Mouse (Mus musculus): ENCODE measurements around the gene Alkbh7. TPM values are rescaled to one million over a fixed set of nuclear protein-coding genes. Genes with fewer than 3 reads are reported as not detected.

The Alkbh7 gene
- total and polyA plus RNA-seq, 3 experiments: 21.2 to 51.8 (median 35.4) TPM

GRCm38 (mm10) chr17:56981049-56981448 is 16.1 kb upstream of the Alkbh7 start:
- Histone ChIP-seq H3K9me3 (replicated peaks; ENCODE audit: low read length) (no peaks in the 10 kb centered on the region), H3K27ac (ENCODE audit: insufficient read depth, low read depth) (no peak overlapping the region), H3K27me3 (replicated peaks) (peaks cover 2% of the 10 kb centered on the region), H3K9ac (ENCODE audit: insufficient read depth, low read depth) (no peak overlapping the region), H3K4me3 (replicated peaks in 1 of 3; ENCODE audit: low read depth in 2 of 3, low read length in 2 of 3, poor library complexity in 1 of 3) (no peak overlapping the region), H3K36me3 (replicated peaks in 1 of 2; ENCODE audit: control insufficient read depth in 1 of 2, insufficient read depth in 1 of 2, low read length in 1 of 2) (no peaks in the 10 kb centered on the region), H3K4me1 (ENCODE audit: control insufficient read depth in 1 of 2, insufficient read depth in 2 of 2) (0 out of 4 replicates have a peak, but pooled peaks cover 0 to 3% of the 10 kb centered on the region in 2 experiments), H3K79me2 (replicated peaks; ENCODE audit: control insufficient read depth, extremely low read depth, insufficient read depth, poor library complexity, severe bottlenecking) (no peaks in the 10 kb centered on the region), H3K4me2 (ENCODE audit: insufficient read depth, low read depth, poor library complexity, severe bottlenecking) (no peak overlapping the region)
- in situ Hi-C loops (cut with MboI; ENCODE audit: low pct_ligation_motif_present, low pct_unique_long_range_greater_than_20kb, low sequenced_read_pairs): no loop called here
- TF ChIP-seq MEF2A (IDR thresholded peaks at IDR 0.05; ENCODE audit: borderline replicate concordance, low read depth, low read length) (no peak), GABPA (IDR thresholded peaks at IDR 0.05; ENCODE audit: insufficient replicate concordance, low read depth, low read length) (no peak), PAX5 (IDR thresholded peaks at IDR 0.05; ENCODE audit: low read length) (no peak), RCOR1 (conservative IDR thresholded peaks at IDR 0.05; ENCODE audit: low read depth, low read length) (no peak), E2F4 (IDR thresholded peaks at IDR 0.05; ENCODE audit: insufficient replicate concordance, low read depth, low read length) (no peak), USF2 (conservative IDR thresholded peaks at IDR 0.05; ENCODE audit: low read depth, low read length) (no peak)
- DNase-seq (ENCODE audit: extremely low read depth): no peak
- dilution Hi-C loops (cut with MboI; ENCODE audit: extremely low pct_ligation_motif_present, extremely low pct_unique_long_range_greater_than_20kb, low sequenced_read_pairs): no loop called here

GRCm38 (mm10) chr17:56982013-56982412 is 15.1 kb upstream of the Alkbh7 start, which contains the start of gene Acer1:
TSS of gene Acer1 (minus strand) at chr17:56982126.
- H3K79me2 ChIP-seq (replicated peaks; ENCODE audit: control insufficient read depth, extremely low read depth, insufficient read depth, poor library complexity, severe bottlenecking): no peaks in the 10 kb centered on the region
- no peak for TF ChIP-seq E2F4 (IDR thresholded peaks at IDR 0.05; ENCODE audit: insufficient replicate concordance, low read depth, low read length)
- no peak for TF ChIP-seq CHD2 (IDR thresholded peaks at IDR 0.05; ENCODE audit: low read length)
- dilution Hi-C loops (cut with MboI; ENCODE audit: extremely low pct_ligation_motif_present, extremely low pct_unique_long_range_greater_than_20kb, low sequenced_read_pairs): no loop called here

DNA sequence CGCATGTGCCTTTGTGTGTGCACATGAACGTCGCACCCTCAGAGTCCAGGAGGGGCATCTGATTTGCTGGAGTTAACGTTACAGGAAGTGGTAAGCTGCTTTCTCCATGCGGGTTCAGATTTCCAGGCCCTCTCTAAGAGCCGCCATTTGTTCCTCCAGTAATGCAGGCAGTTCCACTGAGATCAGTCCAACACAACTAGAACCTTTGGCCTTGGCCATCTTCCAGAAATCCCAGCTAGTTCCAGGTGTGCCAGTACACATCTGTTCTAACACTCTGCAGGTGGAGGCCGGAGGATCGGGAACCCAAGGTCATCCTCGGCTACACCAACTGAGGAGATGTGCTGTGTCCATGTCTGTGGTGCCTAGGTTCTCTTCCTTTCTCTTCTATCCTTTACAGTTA is 12.3 kb upstream of the Alkbh7 start:
- Histone ChIP-seq H3K9me3 (replicated peaks; ENCODE audit: low read length) (no peaks in the 10 kb centered on the region), H3K4me1 (ENCODE audit: control insufficient read depth in 1 of 2, insufficient read depth in 2 of 2) (0 out of 4 replicates have a peak, but pooled peaks cover 0 to 3% of the 10 kb centered on the region in 2 experiments), H3K4me2 (ENCODE audit: insufficient read depth, low read depth, poor library complexity, severe bottlenecking) (no peak overlapping the region), H3K9ac (ENCODE audit: insufficient read depth, low read depth) (no peak overlapping the region), H3K79me2 (replicated peaks; ENCODE audit: control insufficient read depth, extremely low read depth, insufficient read depth, poor library complexity, severe bottlenecking) (no peaks in the 10 kb centered on the region), H3K4me3 (replicated peaks in 1 of 3; ENCODE audit: low read depth in 2 of 3, low read length in 2 of 3, poor library complexity in 1 of 3) (no peak overlapping the region), H3K27me3 (replicated peaks) (no peaks in the 10 kb centered on the region), H3K36me3 (replicated peaks in 1 of 2; ENCODE audit: control insufficient read depth in 1 of 2, insufficient read depth in 1 of 2, low read length in 1 of 2) (no peaks in the 10 kb centered on the region), H3K27ac (ENCODE audit: insufficient read depth, low read depth) (no peak overlapping the region)
- in situ Hi-C loops (cut with MboI; ENCODE audit: low pct_ligation_motif_present, low pct_unique_long_range_greater_than_20kb, low sequenced_read_pairs): no loop called here
- DNase-seq (ENCODE audit: extremely low read depth): no peak
- dilution Hi-C loops (cut with MboI; ENCODE audit: extremely low pct_ligation_motif_present, extremely low pct_unique_long_range_greater_than_20kb, low sequenced_read_pairs): no loop called here
- TF ChIP-seq E2F4 (IDR thresholded peaks at IDR 0.05; ENCODE audit: insufficient replicate concordance, low read depth, low read length) (no peak), SMC3 (IDR thresholded peaks at IDR 0.05; ENCODE audit: low read depth, low read length) (no peak), RCOR1 (conservative IDR thresholded peaks at IDR 0.05; ENCODE audit: low read depth, low read length) (no peak), ZKSCAN1 (IDR thresholded peaks at IDR 0.05; ENCODE audit: borderline replicate concordance, low read depth, low read length) (no peak), USF1 (IDR thresholded peaks at IDR 0.05; ENCODE audit: low read depth, low read length) (no peak), ELF1 (IDR thresholded peaks at IDR 0.05; ENCODE audit: low read depth, low read length) (no peak), MAZ (IDR thresholded peaks at IDR 0.05; ENCODE audit: low read depth, low read length) (no peak), POLR2AphosphoS2 (IDR thresholded peaks at IDR 0.05; ENCODE audit: low read depth, low read length) (no peak), CTCF (conservative IDR thresholded peaks at IDR 0.05 in 1 of 2, IDR thresholded peaks at IDR 0.05 in 1 of 2; ENCODE audit: low read depth in 2 of 2, low read length in 2 of 2) (no peak), MYC (IDR thresholded peaks at IDR 0.05; ENCODE audit: low read depth, low read length) (no peak), ZMIZ1 (IDR thresholded peaks at IDR 0.05; ENCODE audit: low read depth, low read length) (no peak), ETS1 (conservative IDR thresholded peaks at IDR 0.05; ENCODE audit: low read depth, low read length) (no peak), TBP (conservative IDR thresholded peaks at IDR 0.05; ENCODE audit: low read depth, low read length) (no peak), IRF4 (IDR thresholded peaks at IDR 0.05; ENCODE audit: low read depth, low read length) (no peak), JUND (conservative IDR thresholded peaks at IDR 0.05; ENCODE audit: low read depth, low read length) (no peak), NELFE (IDR thresholded peaks at IDR 0.05; ENCODE audit: low read depth, low read length) (no peak), USF2 (conservative IDR thresholded peaks at IDR 0.05; ENCODE audit: low read depth, low read length) (no peak), POLR2A (IDR thresholded peaks at IDR 0.05; ENCODE audit: low read depth, low read length) (no peak), JUN (IDR thresholded peaks at IDR 0.05; ENCODE audit: insufficient read depth, low read depth, low read length) (no peak), ZNF384 (IDR thresholded peaks at IDR 0.05; ENCODE audit: low read depth, low read length) (no peak)

More at GRCm38 (mm10) chr17:56982013-56982412, 15.1 kb upstream of the Alkbh7 start, which contains the start of gene Acer1:
- H3K4me2 ChIP-seq (ENCODE audit: insufficient read depth, low read depth, poor library complexity, severe bottlenecking): no peak within 1 kb of the TSS
- DNase-seq (ENCODE audit: extremely low read depth): no peak
- H3K4me3 ChIP-seq (replicated peaks in 1 of 3; ENCODE audit: low read depth in 2 of 3, low read length in 2 of 3, poor library complexity in 1 of 3): no peak within 1 kb of the TSS
- in situ Hi-C loops (cut with MboI; ENCODE audit: low pct_ligation_motif_present, low pct_unique_long_range_greater_than_20kb, low sequenced_read_pairs): no loop called here
- no peak within 1 kb of the TSS for H3K9ac ChIP-seq (ENCODE audit: insufficient read depth, low read depth)
- no peak within 1 kb of the TSS for H3K27ac ChIP-seq (ENCODE audit: insufficient read depth, low read depth)
- H3K27me3 ChIP-seq (replicated peaks): no peaks in the 10 kb centered on the region
- 0 out of 4 replicates have a peak, but pooled peaks cover 0 to 3% of the 10 kb centered on the region in 2 experiments for H3K4me1 ChIP-seq (ENCODE audit: control insufficient read depth in 1 of 2, insufficient read depth in 2 of 2)
- H3K36me3 ChIP-seq (replicated peaks in 1 of 2; ENCODE audit: control insufficient read depth in 1 of 2, insufficient read depth in 1 of 2, low read length in 1 of 2): no peaks in the 10 kb centered on the region
- H3K9me3 ChIP-seq (replicated peaks; ENCODE audit: low read length): no peaks in the 10 kb centered on the region
